Mouse (Mus musculus) heart, embryonic 13.5 days (tissue): ENCODE data around the gene Ccdc28a. TPM values are rescaled to one million over a fixed set of nuclear protein-coding genes. Genes with fewer than 3 reads are reported as not detected.
A peak's percentile ranks its signal among the peaks of the same experiment; 100 is the strongest.

Experiments
- ATAC-seq: fragments of 200-750 bp; cut with Nextera tagmentation; 2 replicates; pipeline ENCODE4 v1.8.0; 2017; ENCODE audit warnings: moderate TSS enrichment; ENCODE audit not compliant: insufficient number of reproducible peaks, low FRiP score, low TSS enrichment; ENCODE audit errors: extremely low read depth
- H3K27ac ChIP-seq: fragments of 300-500 bp; sonication (generic); replicated peaks from 2 replicates; pipeline ENCODE4 v1.5.1; 2015; ENCODE audit warnings: moderate library complexity, mild to moderate bottlenecking, inconsistent platforms
- H3K27me3 ChIP-seq: fragments of 300-500 bp; sonication (generic); replicated peaks from 2 replicates; pipeline ENCODE4 v1.6.1; 2015; ENCODE audit warnings: mild to moderate bottlenecking, inconsistent platforms
- H3K36me3 ChIP-seq: fragments of 300-500 bp; sonication (generic); 2 replicates; pipeline ENCODE4 v1.6.1; 2015; ENCODE audit warnings: mild to moderate bottlenecking, inconsistent platforms
- H3K4me1 ChIP-seq: fragments of 300-500 bp; sonication (generic); 2 replicates; pipeline ENCODE4 v1.6.1; 2015; ENCODE audit warnings: inconsistent platforms
- H3K4me2 ChIP-seq: fragments of 300-500 bp; sonication (generic); 2 replicates; pipeline ENCODE4 v1.6.1; 2015; ENCODE audit warnings: inconsistent platforms, mild to moderate bottlenecking, moderate library complexity
- H3K4me3 ChIP-seq: fragments of 300-500 bp; sonication (generic); 2 replicates; pipeline ENCODE4 v1.5.1; 2015; ENCODE audit warnings: moderate library complexity, mild to moderate bottlenecking, inconsistent platforms
- H3K9ac ChIP-seq: fragments of 300-500 bp; sonication (generic); 2 replicates; pipeline ENCODE4 v1.6.1; 2015; ENCODE audit warnings: inconsistent platforms, mild to moderate bottlenecking, moderate library complexity
- H3K9me3 ChIP-seq: fragments of 300-500 bp; sonication (generic); 2 replicates; pipeline ENCODE4 v1.6.1; 2016; ENCODE audit warnings: inconsistent platforms
- WGBS: fragments of 180-500 bp; shearing (Covaris S2); methylation state at CpG from one replicate; pipeline ENCODE4 v1.1.7; 2015; ENCODE audit warnings: mixed read lengths; 5-methylcytosine and 5-hydroxymethylcytosine counted together
- polyA plus RNA-seq: library from polyadenylated mRNA; unstranded; fragments of >200 nt; fragmentation: Nextera tagmentation; extraction: Ambion mirVana; gene quantifications from 2 replicates; pipeline ENCODE4 v1.2.1, GENCODE M21; 2015

The Ccdc28a gene
- polyA plus RNA-seq, 1 experiment from 2014 or later, result 7.2 TPM

GRCm38 (mm10) chr10:18194156-18194555, 40.6 kb downstream of the Ccdc28a start:
- 65% methylated on average over 11 of the region's 11 CpGs for whole genome bisulfite sequencing
- no peaks in the 10 kb centered on the region for H3K9me3 ChIP-seq
- no peaks in the 10 kb centered on the region for H3K36me3 ChIP-seq
- no peak overlapping the region for H3K4me2 ChIP-seq
- no peak overlapping the region for H3K27ac ChIP-seq
- no peak for ATAC-seq
- no peak overlapping the region for H3K4me3 ChIP-seq
- H3K9ac ChIP-seq, result no peak overlapping the region
- peaks cover 10% of the 10 kb centered on the region; the same call in 1 of the 2 replicates for H3K27me3 ChIP-seq
- peaks cover 21% of the 10 kb centered on the region for H3K4me1 ChIP-seq

GRCm38 (mm10) chr10:18193221-18193620, 41.6 kb downstream of the Ccdc28a start:
- ATAC-seq, result no peak
- no peaks in the 10 kb centered on the region for H3K36me3 ChIP-seq
- H3K4me3 ChIP-seq, result no peak overlapping the region
- 65% methylated on average over 11 of the region's 11 CpGs for WGBS
- no peak overlapping the region for H3K9ac ChIP-seq
- no peak overlapping the region for H3K4me2 ChIP-seq
- peaks cover 10% of the 10 kb centered on the region; the same call in 1 of the 2 replicates for H3K27me3 ChIP-seq
- H3K4me1 ChIP-seq, result peaks cover 21% of the 10 kb centered on the region
- no peak overlapping the region for H3K27ac ChIP-seq
- H3K9me3 ChIP-seq, result no peaks in the 10 kb centered on the region

- peaks cover 10% of the 10 kb centered on the region; the same call in 1 of the 2 replicates for H3K27me3 ChIP-seq
- 30% methylated on average over 8 of the region's 8 CpGs for WGBS
- no peaks in the 10 kb centered on the region for H3K36me3 ChIP-seq
- H3K4me1 ChIP-seq, result peaks cover 18% of the 10 kb centered on the region
- ATAC-seq, result no peak
- no peaks in the 10 kb centered on the region for H3K9me3 ChIP-seq
- H3K4me2 ChIP-seq, result peak overlapping the region; percentile 24; the same call in 1 of the 2 replicates
- no peak overlapping the region for H3K27ac ChIP-seq
- H3K4me3 ChIP-seq, result no peak overlapping the region
- H3K9ac ChIP-seq, result no peak overlapping the region
Measured at GRCm38 (mm10) chr10:18191706-18192105, 43.1 kb downstream of the Ccdc28a start.

GRCm38 (mm10) chr10:18189498-18189897, 45.3 kb downstream of the Ccdc28a start:
- Histone ChIP-seq H3K27ac (no peak overlapping the region), H3K9me3 (no peaks in the 10 kb centered on the region)
- WGBS, result 62% methylated on average over 4 of the region's 4 CpGs

GRCm38 (mm10) chr10:18188564-18188963, 46.2 kb downstream of the Ccdc28a start:
- H3K27ac ChIP-seq, result no peak overlapping the region
- no peaks in the 10 kb centered on the region for H3K9me3 ChIP-seq
- 64% methylated on average over 6 of the region's 6 CpGs for WGBS
- peaks cover 18% of the 10 kb centered on the region for H3K4me1 ChIP-seq
- no peak overlapping the region for H3K4me3 ChIP-seq
- peaks cover 10% of the 10 kb centered on the region; the same call in 1 of the 2 replicates for H3K27me3 ChIP-seq
- H3K9ac ChIP-seq, result no peak overlapping the region
- H3K36me3 ChIP-seq, result no peaks in the 10 kb centered on the region
- no peak overlapping the region for H3K4me2 ChIP-seq
- no peak for ATAC-seq

More at GRCm38 (mm10) chr10:18189498-18189897, 45.3 kb downstream of the Ccdc28a start:
- H3K4me1 ChIP-seq, result peaks cover 18% of the 10 kb centered on the region
- H3K4me3 ChIP-seq, result no peak overlapping the region
- no peaks in the 10 kb centered on the region for H3K36me3 ChIP-seq
- H3K4me2 ChIP-seq, result no peak overlapping the region
- H3K27me3 ChIP-seq, result peaks cover 10% of the 10 kb centered on the region; the same call in 1 of the 2 replicates
- no peak for ATAC-seq
- H3K9ac ChIP-seq, result no peak overlapping the region

- no peak overlapping the region for H3K4me2 ChIP-seq
- ATAC-seq, result no peak
- H3K27me3 ChIP-seq, result no peaks in the 10 kb centered on the region
- no peak overlapping the region for H3K27ac ChIP-seq
- H3K9ac ChIP-seq, result no peak overlapping the region
- no peaks in the 10 kb centered on the region for H3K4me1 ChIP-seq
- H3K36me3 ChIP-seq, result no peaks in the 10 kb centered on the region
- H3K9me3 ChIP-seq, result no peaks in the 10 kb centered on the region
- H3K4me3 ChIP-seq, result no peak overlapping the region
- WGBS, result 74% methylated on average over 5 of the region's 5 CpGs
Measured at GRCm38 (mm10) chr10:18182246-18182645, 52.6 kb downstream of the Ccdc28a start.

GRCm38 (mm10) chr10:18177304-18177703, 57.5 kb downstream of the Ccdc28a start:
- no peak overlapping the region for H3K4me2 ChIP-seq
- no peaks in the 10 kb centered on the region for H3K4me1 ChIP-seq
- no peaks in the 10 kb centered on the region for H3K36me3 ChIP-seq
- H3K9me3 ChIP-seq, result no peaks in the 10 kb centered on the region
- H3K27ac ChIP-seq, result no peak overlapping the region
- no peak overlapping the region for H3K4me3 ChIP-seq
- 62% methylated on average over 2 of the region's 2 CpGs for WGBS
- no peaks in the 10 kb centered on the region for H3K27me3 ChIP-seq
- ATAC-seq, result no peak
- H3K9ac ChIP-seq, result no peak overlapping the region

GRCm38 (mm10) chr10:18176722-18177121, 58.1 kb downstream of the Ccdc28a start:
- H3K36me3 ChIP-seq, result no peaks in the 10 kb centered on the region
- H3K4me3 ChIP-seq, result no peak overlapping the region
- no peak overlapping the region for H3K4me2 ChIP-seq
- WGBS, result 80% methylated on average over 7 of the region's 7 CpGs
- no peak overlapping the region for H3K27ac ChIP-seq
- no peaks in the 10 kb centered on the region for H3K4me1 ChIP-seq
- no peaks in the 10 kb centered on the region for H3K27me3 ChIP-seq
- ATAC-seq, result no peak
- no peak overlapping the region for H3K9ac ChIP-seq
- H3K9me3 ChIP-seq, result no peaks in the 10 kb centered on the region

- no peak overlapping the region for H3K9ac ChIP-seq
- H3K36me3 ChIP-seq, result no peaks in the 10 kb centered on the region
- no peaks in the 10 kb centered on the region for H3K9me3 ChIP-seq
- H3K4me1 ChIP-seq, result no peaks in the 10 kb centered on the region
- H3K27me3 ChIP-seq, result no peaks in the 10 kb centered on the region
- 77% methylated on average over 6 of the region's 6 CpGs for WGBS
- no peak overlapping the region for H3K27ac ChIP-seq
- H3K4me2 ChIP-seq, result no peak overlapping the region
- no peak for ATAC-seq
- H3K4me3 ChIP-seq, result no peak overlapping the region
Measured at GRCm38 (mm10) chr10:18175087-18175486, 59.7 kb downstream of the Ccdc28a start.

Other genes with a start within 250 kb of the Ccdc28a start
- gene Abracl, start 211.7 kb downstream of the Ccdc28a start, polyA plus RNA-seq, result 146 and 167 TPM in 2 replicates
- 7.8 and 8.5 TPM in 2 replicates for gene Reps1, start 179.1 kb downstream of the Ccdc28a start, polyA plus RNA-seq
- gene Ect2l, start 24.1 kb downstream of the Ccdc28a start, polyA plus RNA-seq, result 0.19 TPM in 1 of 2 replicates, not detected in the other
- 10.1 and 11.1 TPM in 2 replicates for gene Nhsl1, start 84.0 kb upstream of the Ccdc28a start, polyA plus RNA-seq